Mouse (Mus musculus): ENCODE data around the gene Gaa. TPM values are rescaled to one million over a fixed set of nuclear protein-coding genes. Genes with fewer than 3 reads are reported as not detected.
"Not testable (repeated sequence)": the region's sequence is repeated elsewhere in the genome, so short reads cannot be mapped to it uniquely, and the experiment has no call there.

Gene Gaa
- polyA plus RNA-seq, 1 experiment from 2014 or later, result 82.0 TPM

GRCm38 (mm10) chr11:119235596-119235995 lies 32.1 kb upstream of the Gaa start:
- H3K27me3 ChIP-seq, result no peaks in the 10 kb centered on the region
- no peak overlapping the region for H3K9ac ChIP-seq
- H3K4me2 ChIP-seq, result no peak overlapping the region
- H3K9me3 ChIP-seq, result no peaks in the 10 kb centered on the region
- ATAC-seq (ENCODE audit: insufficient number of reproducible peaks, low FRiP score, low TSS enrichment, low read depth), result no peak
- no peaks in the 10 kb centered on the region for H3K36me3 ChIP-seq
- H3K4me1 ChIP-seq, result peaks cover 10% of the 10 kb centered on the region
- no peak overlapping the region for H3K27ac ChIP-seq
- no peak overlapping the region for H3K4me3 ChIP-seq
- WGBS, result 94% methylated on average over 4 of the region's 4 CpGs

GRCm38 (mm10) chr11:119236354-119236753 lies 31.3 kb upstream of the Gaa start:
- no peak overlapping the region for H3K4me3 ChIP-seq
- H3K4me1 ChIP-seq, result peaks cover 10% of the 10 kb centered on the region
- no peak for ATAC-seq (ENCODE audit: insufficient number of reproducible peaks, low FRiP score, low TSS enrichment, low read depth)
- 28% methylated on average over 8 of the region's 8 CpGs for WGBS
- no peaks in the 10 kb centered on the region for H3K9me3 ChIP-seq
- no peaks in the 10 kb centered on the region for H3K27me3 ChIP-seq
- H3K36me3 ChIP-seq, result no peaks in the 10 kb centered on the region
- H3K4me2 ChIP-seq, result no peak overlapping the region
- no peak overlapping the region for H3K27ac ChIP-seq
- no peak overlapping the region for H3K9ac ChIP-seq

GRCm38 (mm10) chr11:119237007-119237406 lies 30.7 kb upstream of the Gaa start:
- Histone ChIP-seq H3K4me3 (no peak overlapping the region), H3K36me3 (no peaks in the 10 kb centered on the region), H3K4me2 (no peak overlapping the region), H3K9ac (no peak overlapping the region), H3K27ac (no peak overlapping the region), H3K9me3 (no peaks in the 10 kb centered on the region), H3K27me3 (no peaks in the 10 kb centered on the region), H3K4me1 (peaks cover 10% of the 10 kb centered on the region)
- ATAC-seq (ENCODE audit: insufficient number of reproducible peaks, low FRiP score, low TSS enrichment, low read depth), result no peak
- WGBS, result 42% methylated on average over 3 of the region's 3 CpGs

- Histone ChIP-seq H3K4me3 (peak overlapping the region; percentile 31), H3K4me2 (peak overlapping the region; percentile 55), H3K27ac (no peak overlapping the region), H3K36me3 (no peaks in the 10 kb centered on the region), H3K9ac (no peak overlapping the region; the same call in 1 of the 2 replicates), H3K9me3 (no peaks in the 10 kb centered on the region), H3K27me3 (no peaks in the 10 kb centered on the region), H3K4me1 (peaks cover 10% of the 10 kb centered on the region)
- ATAC-seq (ENCODE audit: insufficient number of reproducible peaks, low FRiP score, low TSS enrichment, low read depth), result no peak
- 27% methylated on average over 20 of the region's 20 CpGs for WGBS
These were observed 30.0 kb upstream of the Gaa start for GRCm38 (mm10) chr11:119237568-119238304.

- H3K4me2 ChIP-seq, result peak overlapping the region; percentile 55
- H3K9ac ChIP-seq, result no peak overlapping the region; the same call in 1 of the 2 replicates
- 0 out of 2 replicates have a peak, but pooled peaks have one; percentile 42 for ATAC-seq (ENCODE audit: insufficient number of reproducible peaks, low FRiP score, low TSS enrichment, low read depth)
- H3K4me1 ChIP-seq, result peaks cover 10% of the 10 kb centered on the region
- H3K27ac ChIP-seq, result no peak overlapping the region
- no peaks in the 10 kb centered on the region for H3K36me3 ChIP-seq
- peak overlapping the region; percentile 31 for H3K4me3 ChIP-seq
- H3K9me3 ChIP-seq, result no peaks in the 10 kb centered on the region
- WGBS, result 20% methylated on average over 11 of the region's 11 CpGs
- H3K27me3 ChIP-seq, result no peaks in the 10 kb centered on the region
These were observed 29.4 kb upstream of the Gaa start for GRCm38 (mm10) chr11:119238305-119238721.

GRCm38 (mm10) chr11:119239480-119239879 lies 28.2 kb upstream of the Gaa start:
- no peaks in the 10 kb centered on the region for H3K36me3 ChIP-seq
- no peak overlapping the region for H3K4me2 ChIP-seq
- peaks cover 10% of the 10 kb centered on the region for H3K4me1 ChIP-seq
- H3K9ac ChIP-seq, result no peak overlapping the region
- H3K4me3 ChIP-seq, result no peak overlapping the region
- no peak overlapping the region for H3K27ac ChIP-seq
- no peaks in the 10 kb centered on the region for H3K27me3 ChIP-seq
- 91% methylated on average over 12 of the region's 12 CpGs for WGBS
- no peak for ATAC-seq (ENCODE audit: insufficient number of reproducible peaks, low FRiP score, low TSS enrichment, low read depth)
- H3K9me3 ChIP-seq, result no peaks in the 10 kb centered on the region

GRCm38 (mm10) chr11:119245543-119245942 lies 22.1 kb upstream of the Gaa start:
- not testable (repeated sequence) for H3K27me3 ChIP-seq; H3K9ac ChIP-seq; H3K4me1 ChIP-seq; H3K9me3 ChIP-seq; ATAC-seq (ENCODE audit: insufficient number of reproducible peaks, low FRiP score, low TSS enrichment, low read depth); H3K4me2 ChIP-seq; H3K36me3 ChIP-seq; H3K4me3 ChIP-seq; H3K27ac ChIP-seq
- WGBS, result 84% methylated on average over 6 of the region's 6 CpGs

- no peaks in the 10 kb centered on the region for H3K36me3 ChIP-seq
- no peaks in the 10 kb centered on the region for H3K9me3 ChIP-seq
- peaks cover 31% of the 10 kb centered on the region for H3K4me1 ChIP-seq
- H3K27me3 ChIP-seq, result peaks cover 7% of the 10 kb centered on the region; the same call in 1 of the 2 replicates
- no peak overlapping the region for H3K9ac ChIP-seq
- no peak overlapping the region for H3K4me2 ChIP-seq
- no peak overlapping the region for H3K27ac ChIP-seq
- ATAC-seq (ENCODE audit: insufficient number of reproducible peaks, low FRiP score, low TSS enrichment, low read depth), result peak; percentile 28; the same call in 1 of the 2 replicates
- H3K4me3 ChIP-seq, result no peak overlapping the region
- WGBS, result 25% methylated on average over 6 of the region's 6 CpGs
These were observed 18.7 kb upstream of the Gaa start for GRCm38 (mm10) chr11:119249011-119249410.

- no peak overlapping the region for H3K4me3 ChIP-seq
- H3K27me3 ChIP-seq, result peaks cover 7% of the 10 kb centered on the region; the same call in 1 of the 2 replicates
- peaks cover 31% of the 10 kb centered on the region for H3K4me1 ChIP-seq
- no peaks in the 10 kb centered on the region for H3K9me3 ChIP-seq
- no peak overlapping the region for H3K9ac ChIP-seq
- no peak for ATAC-seq (ENCODE audit: insufficient number of reproducible peaks, low FRiP score, low TSS enrichment, low read depth)
- WGBS, result 23% methylated on average over 17 of the region's 17 CpGs
- H3K36me3 ChIP-seq, result no peaks in the 10 kb centered on the region
- no peak overlapping the region for H3K4me2 ChIP-seq
- no peak overlapping the region for H3K27ac ChIP-seq
These were observed 16.7 kb upstream of the Gaa start for GRCm38 (mm10) chr11:119250998-119251397.

GRCm38 (mm10) chr11:119252854-119253541 lies 14.7 kb upstream of the Gaa start:
- no peak overlapping the region for H3K27ac ChIP-seq
- H3K4me2 ChIP-seq, result peak overlapping the region; percentile 37
- ATAC-seq (ENCODE audit: insufficient number of reproducible peaks, low FRiP score, low TSS enrichment, low read depth), result no peak
- no peaks in the 10 kb centered on the region for H3K9me3 ChIP-seq
- H3K27me3 ChIP-seq, result peaks cover 7% of the 10 kb centered on the region; the same call in 1 of the 2 replicates
- 9% methylated on average over 22 of the region's 22 CpGs for WGBS
- peaks cover 34% of the 10 kb centered on the region for H3K4me1 ChIP-seq
- peak overlapping the region; percentile 8 for H3K4me3 ChIP-seq
- H3K36me3 ChIP-seq, result no peaks in the 10 kb centered on the region
- H3K9ac ChIP-seq, result no peak overlapping the region

GRCm38 (mm10) chr11:119256557-119256956 lies 11.1 kb upstream of the Gaa start:
- H3K36me3 ChIP-seq; H3K27me3 ChIP-seq; H3K9me3 ChIP-seq; H3K9ac ChIP-seq; H3K27ac ChIP-seq; H3K4me2 ChIP-seq; H3K4me3 ChIP-seq; ATAC-seq (ENCODE audit: insufficient number of reproducible peaks, low FRiP score, low TSS enrichment, low read depth): not testable (repeated sequence)
- H3K4me1 ChIP-seq, result peaks cover 21% of the 10 kb centered on the region
- 52% methylated on average over 5 of the region's 5 CpGs for WGBS

- ATAC-seq (ENCODE audit: insufficient number of reproducible peaks, low FRiP score, low TSS enrichment, low read depth), result no peak
- WGBS, result 51% methylated on average over 9 of the region's 9 CpGs
These were observed 9.5 kb upstream of the Gaa start for GRCm38 (mm10) chr11:119258216-119258571.

More at GRCm38 (mm10) chr11:119258216-119258571, 9.5 kb upstream of the Gaa start:
- Histone ChIP-seq H3K4me3 (peak overlapping the region; percentile 31), H3K4me1 (peaks cover 6% of the 10 kb centered on the region; the same call in 1 of the 2 replicates), H3K9ac (peak overlapping the region; percentile 23; the same call in 1 of the 2 replicates), H3K9me3 (no peaks in the 10 kb centered on the region), H3K36me3 (no peaks in the 10 kb centered on the region), H3K4me2 (peak overlapping the region; percentile 42), H3K27ac (peak overlapping the region; percentile 61), H3K27me3 (no peaks in the 10 kb centered on the region)
